Mouse (Mus musculus) small intestine, adult 2 months (tissue): ENCODE results near the gene Zc3h12d.

Experiments used
- CTCF ChIP-seq: fragments of 200-500 bp; IDR thresholded peaks from 2 replicates; pipeline ENCODE4 v1.5.1; 2012; ENCODE audit warnings: low read depth, mild to moderate bottlenecking, control low read depth, inconsistent platforms, low read length, moderate library complexity, mixed read lengths; ENCODE audit not compliant: insufficient replicate concordance, insufficient read length; ENCODE audit errors: extremely low read depth
- POLR2A ChIP-seq: fragments of 200-500 bp; IDR thresholded peaks from 2 replicates; pipeline ENCODE4 v1.6.1; 2012; ENCODE audit warnings: low read depth, mild to moderate bottlenecking, control low read depth, inconsistent platforms, low read length, moderate library complexity

DNA sequence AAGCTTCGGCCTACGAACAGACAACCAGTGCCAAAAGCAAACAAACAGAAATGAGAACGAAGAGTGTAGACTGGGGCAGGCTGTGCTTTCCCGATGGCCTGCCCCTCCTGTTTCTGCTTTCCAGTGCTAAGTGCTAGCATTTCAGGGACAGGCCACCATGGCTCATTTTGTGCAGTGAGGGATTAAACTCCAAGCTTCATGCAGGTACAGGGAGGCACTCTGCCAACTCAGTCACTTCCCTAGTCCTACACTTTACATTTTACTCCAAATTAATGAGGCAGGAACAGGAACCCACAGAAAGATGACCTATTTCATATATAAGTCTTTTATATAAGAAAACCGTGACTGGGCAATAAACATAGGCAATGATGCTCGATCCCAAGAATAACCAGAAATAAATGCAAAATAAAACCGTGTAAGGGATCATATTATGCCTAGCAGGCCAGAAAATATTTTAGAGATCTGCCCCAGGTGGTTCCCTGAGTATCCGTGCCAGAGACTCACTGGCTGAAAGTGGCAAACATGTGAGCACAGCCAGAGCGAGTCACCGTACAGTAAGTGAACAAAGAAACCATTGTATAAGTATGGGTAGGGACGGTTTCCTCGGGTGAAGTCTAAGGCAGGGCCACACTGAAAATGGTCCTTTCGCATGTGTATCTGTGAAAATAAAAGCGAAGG, 29.1 kb downstream of the Zc3h12d start:
- TF ChIP-seq CTCF (no peak), POLR2A (no peak)
